Mouse (Mus musculus) kidney, adult 10 weeks (tissue): ENCODE results near the gene Diras2. TPM values are rescaled to one million over a fixed set of nuclear protein-coding genes. Genes with fewer than 3 reads are reported as not detected.

Source experiments
- polyA plus RNA-seq: library from polyadenylated mRNA; stranded (reverse); fragments of 350-450 nt; fragmentation: Illumina TruSeq; extraction: RNeasy Lipid Tissue Mini Kit (QIAGEN cat#74804); gene quantifications from one replicate; pipeline ENCODE4 v1.2.3, GENCODE M21; 2014; ENCODE audit warnings: low read depth, low replicate concordance

Diras2 gene
- polyA plus RNA-seq, result not detected

GRCm38 (mm10) chr13:52531121-52531520 is at the start of gene Diras2:
Gene Diras2, minus strand, starts transcription at chr13:52531279.

Other genes with a start within 250 kb of the Diras2 start
- 0.36 TPM for gene Syk, start 51.9 kb upstream of the Diras2 start, polyA plus RNA-seq